Mouse (Mus musculus) liver, postnatal 0 days (tissue): ENCODE measurements around the gene Hyal1.
"Not testable (repeated sequence)": the region's sequence is repeated elsewhere in the genome, so short reads cannot be mapped to it uniquely, and the experiment has no call there.

Experiments used
- CTCF ChIP-seq: sonication (generic); IDR thresholded peaks from 2 replicates; pipeline ENCODE4 v1.5.1; 2016; ENCODE audit warnings: antibody characterized with exemption, low read depth
- EP300 ChIP-seq: IDR thresholded peaks from 2 replicates; pipeline ENCODE4 v1.6.1; 2016; ENCODE audit warnings: antibody characterized with exemption, low read depth, mild to moderate bottlenecking

DNA sequence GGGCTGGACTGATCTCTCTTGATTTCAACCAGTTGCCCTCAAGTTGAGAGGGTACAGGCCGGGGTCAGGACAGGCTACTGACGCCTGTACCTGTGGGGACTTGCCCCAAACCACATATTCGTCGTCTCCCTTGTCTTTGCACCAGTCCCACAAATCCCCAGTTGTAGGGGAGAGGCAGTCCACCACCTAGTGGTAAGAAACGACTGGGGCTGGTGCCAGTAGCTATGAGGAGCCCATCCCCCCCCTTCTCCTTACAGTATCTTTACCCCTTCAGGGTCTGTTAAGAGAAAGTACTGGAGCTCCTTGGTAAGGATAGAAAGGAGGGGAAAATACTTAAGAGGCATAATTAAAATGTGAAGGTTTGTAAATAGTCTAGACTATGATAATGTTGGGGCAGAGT, 11.2 kb upstream of the Hyal1 start:
- TF ChIP-seq CTCF = peak; percentile 46
- not testable (repeated sequence) for TF ChIP-seq EP300
